Mouse (Mus musculus) liver, postnatal 0 days (tissue): ENCODE data around the gene Zfp13. TPM values are rescaled to one million over a fixed set of nuclear protein-coding genes. Genes with fewer than 3 reads are reported as not detected.
A peak's percentile ranks its signal among the peaks of the same experiment; 100 is the strongest.

Experiments used
- ATAC-seq: fragments of 200-750 bp; cut with Nextera tagmentation; 2 replicates; pipeline ENCODE4 v1.8.0; 2017; ENCODE audit warnings: mild to moderate bottlenecking, moderate library complexity
- DNase-seq: peaks from one replicate; pipeline ENCODE4 v3.0.0-alpha.2; 2016
- H3K27ac ChIP-seq: fragments of 300-500 bp; sonication (generic); 2 replicates; pipeline ENCODE4 v1.5.1; 2014; ENCODE audit warnings: antibody characterized with exemption, moderate library complexity, mild to moderate bottlenecking, low read depth
- H3K27me3 ChIP-seq: fragments of 300-500 bp; sonication (generic); 2 replicates; pipeline ENCODE4 v1.6.1; 2014; ENCODE audit warnings: low read length, control low read depth, mixed read lengths; ENCODE audit not compliant: insufficient read depth
- H3K36me3 ChIP-seq: fragments of 300-500 bp; sonication (generic); replicated peaks from 2 replicates; pipeline ENCODE4 v1.6.1; 2014; ENCODE audit warnings: mild to moderate bottlenecking, control low read depth, low read length, moderate library complexity, mixed read lengths; ENCODE audit not compliant: insufficient read depth
- H3K4me1 ChIP-seq: fragments of 300-500 bp; sonication (generic); 2 replicates; pipeline ENCODE4 v1.6.1; 2014; ENCODE audit warnings: antibody characterized with exemption, mild to moderate bottlenecking, control low read depth; ENCODE audit not compliant: insufficient read depth
- H3K4me2 ChIP-seq: fragments of 300-500 bp; sonication (generic); 2 replicates; pipeline ENCODE4 v1.6.1; 2014; ENCODE audit warnings: low read depth, mild to moderate bottlenecking, low read length, moderate library complexity, mixed read lengths
- H3K4me3 ChIP-seq: fragments of 300-500 bp; sonication (generic); 2 replicates; pipeline ENCODE4 v1.5.1; 2014; ENCODE audit warnings: low read depth, low read length
- H3K9ac ChIP-seq: fragments of 300-500 bp; sonication (generic); replicated peaks from 2 replicates; pipeline ENCODE4 v1.6.1; 2014; ENCODE audit warnings: mild to moderate bottlenecking, moderate library complexity
- H3K9me3 ChIP-seq: fragments of 300-500 bp; sonication (generic); 2 replicates; pipeline ENCODE4 v1.6.1; 2016; ENCODE audit warnings: mild to moderate bottlenecking, control low read depth, low read length, mixed read lengths
- CTCF ChIP-seq: sonication (generic); IDR thresholded peaks from 2 replicates; pipeline ENCODE4 v1.5.1; 2016; ENCODE audit warnings: antibody characterized with exemption, low read depth
- EP300 ChIP-seq: IDR thresholded peaks from 2 replicates; pipeline ENCODE4 v1.6.1; 2016; ENCODE audit warnings: antibody characterized with exemption, low read depth, mild to moderate bottlenecking
- WGBS: fragments of 180-500 bp; shearing (Covaris S2); extraction: QIAGEN DNeasy Blood & Tissue Kit; methylation state at CpG from one replicate; pipeline ENCODE4 v1.1.7; 2014; ENCODE audit not compliant: insufficient replicate concordance; 5-methylcytosine and 5-hydroxymethylcytosine counted together
- polyA plus RNA-seq: library from polyadenylated mRNA; unstranded; fragments of >200 nt; fragmentation: Nextera tagmentation; extraction: Ambion mirVana; gene quantifications from 2 replicates; pipeline ENCODE4 v1.2.1, GENCODE M21; 2015

Gene Zfp13
- polyA plus RNA-seq, 1 experiment from 2014 or later = 1.4 TPM

- Histone ChIP-seq H3K9ac (peak within 1 kb of the TSS; percentile 84), H3K9me3 (no peaks in the 10 kb centered on the region), H3K36me3 (peaks cover 11% of the 10 kb centered on the region), H3K4me2 (peak within 1 kb of the TSS; percentile 92), H3K4me3 (peak within 1 kb of the TSS; percentile 84), H3K27me3 (no peaks in the 10 kb centered on the region), H3K4me1 (peaks cover 10% of the 10 kb centered on the region), H3K27ac (peak within 1 kb of the TSS; percentile 98)
- 2% methylated on average over 59 of the region's 59 CpGs for WGBS
- no peak for TF ChIP-seq CTCF
- DNase-seq = peak; percentile 96
- peak; percentile 98 for ATAC-seq
Observed at GRCm38 (mm10) chr17:23563595-23564367, 35.5 kb downstream of the Zfp13 start, which contains the start of gene Zfp213. Gene Zfp213 (minus strand): TSS chr17:23564238.

GRCm38 (mm10) chr17:23559767-23560166, 39.5 kb downstream of the Zfp13 start:
- no peaks in the 10 kb centered on the region for H3K9me3 ChIP-seq
- no peak for ATAC-seq
- no peak overlapping the region for H3K9ac ChIP-seq
- 70% methylated on average over 11 of the region's 11 CpGs for WGBS
- DNase-seq = peak; percentile 77
- no peak for TF ChIP-seq EP300
- peak; percentile 69 for TF ChIP-seq CTCF
- no peaks in the 10 kb centered on the region for H3K27me3 ChIP-seq
- H3K4me2 ChIP-seq = no peak overlapping the region
- H3K27ac ChIP-seq = no peak overlapping the region
- no peak overlapping the region for H3K4me3 ChIP-seq
- peaks cover 5% of the 10 kb centered on the region for H3K4me1 ChIP-seq
- peaks cover 35% of the 10 kb centered on the region for H3K36me3 ChIP-seq

GRCm38 (mm10) chr17:23555243-23555916, 43.9 kb downstream of the Zfp13 start:
- no peak for TF ChIP-seq EP300
- TF ChIP-seq CTCF = no peak
- peaks cover 29% of the 10 kb centered on the region for H3K4me1 ChIP-seq
- no peak overlapping the region for H3K27ac ChIP-seq
- DNase-seq (no peak), ATAC-seq (no peak)
- no peaks in the 10 kb centered on the region for H3K27me3 ChIP-seq
- no peak overlapping the region for H3K4me2 ChIP-seq
- H3K36me3 ChIP-seq = peaks cover 29% of the 10 kb centered on the region
- H3K9me3 ChIP-seq = no peaks in the 10 kb centered on the region
- peak overlapping the region; percentile 16; the same call in 1 of the 2 replicates for H3K9ac ChIP-seq
- WGBS = 76% methylated on average over 7 of the region's 7 CpGs
- H3K4me3 ChIP-seq = no peak overlapping the region

- H3K4me3 ChIP-seq = no peak overlapping the region
- no peaks in the 10 kb centered on the region for H3K27me3 ChIP-seq
- DNase-seq = no peak
- TF ChIP-seq EP300 (no peak), CTCF (no peak)
- peaks cover 29% of the 10 kb centered on the region for H3K36me3 ChIP-seq
- no peak overlapping the region for H3K9ac ChIP-seq
- no peak overlapping the region for H3K4me2 ChIP-seq
- no peak for ATAC-seq
- H3K9me3 ChIP-seq = no peaks in the 10 kb centered on the region
- H3K4me1 ChIP-seq = peaks cover 32% of the 10 kb centered on the region
- no peak overlapping the region for H3K27ac ChIP-seq
Observed at GRCm38 (mm10) chr17:23554321-23554720, 45.0 kb downstream of the Zfp13 start.

- Histone ChIP-seq H3K4me3 (no peak overlapping the region), H3K27ac (peak overlapping the region; percentile 71; the same call in 1 of the 2 replicates), H3K9ac (no peak overlapping the region; the same call in 1 of the 2 replicates), H3K9me3 (no peaks in the 10 kb centered on the region), H3K27me3 (no peaks in the 10 kb centered on the region), H3K36me3 (peaks cover 24% of the 10 kb centered on the region), H3K4me1 (peaks cover 38% of the 10 kb centered on the region), H3K4me2 (no peak overlapping the region)
- ATAC-seq (no peak), DNase-seq (no peak)
- 56% methylated on average over 1 of the region's 1 CpGs for WGBS
- TF ChIP-seq EP300 (no peak), CTCF (no peak)
Observed at GRCm38 (mm10) chr17:23553634-23554120, 45.6 kb downstream of the Zfp13 start.

GRCm38 (mm10) chr17:23552896-23553633, 46.2 kb downstream of the Zfp13 start:
- Histone ChIP-seq H3K36me3 (peaks cover 22% of the 10 kb centered on the region), H3K4me2 (no peak overlapping the region), H3K4me3 (no peak overlapping the region), H3K9ac (no peak overlapping the region; the same call in 1 of the 2 replicates), H3K4me1 (peaks cover 39% of the 10 kb centered on the region), H3K9me3 (no peaks in the 10 kb centered on the region), H3K27ac (peak overlapping the region; percentile 71), H3K27me3 (no peaks in the 10 kb centered on the region)
- DNase-seq = no peak
- no peak for ATAC-seq
- no peak for TF ChIP-seq EP300
- no peak for TF ChIP-seq CTCF
- WGBS = 78% methylated on average over 8 of the region's 8 CpGs
